Mouse (Mus musculus) cerebellum, postnatal 25 days (tissue): Measurements from ENCODE around the gene Zfp239.
A peak's percentile ranks its signal among the peaks of the same experiment; 100 is the strongest.
"Not testable (repeated sequence)": the region's sequence is repeated elsewhere in the genome, so short reads cannot be mapped to it uniquely, and the experiment has no call there.

Experiments
- DNase-seq, 2 experiments: peaks; one replicate each; pipeline ENCODE4 v3.0.0; 2021; ENCODE audit warnings: mixed read lengths in 2 of 2

The Zfp239 gene

DNA sequence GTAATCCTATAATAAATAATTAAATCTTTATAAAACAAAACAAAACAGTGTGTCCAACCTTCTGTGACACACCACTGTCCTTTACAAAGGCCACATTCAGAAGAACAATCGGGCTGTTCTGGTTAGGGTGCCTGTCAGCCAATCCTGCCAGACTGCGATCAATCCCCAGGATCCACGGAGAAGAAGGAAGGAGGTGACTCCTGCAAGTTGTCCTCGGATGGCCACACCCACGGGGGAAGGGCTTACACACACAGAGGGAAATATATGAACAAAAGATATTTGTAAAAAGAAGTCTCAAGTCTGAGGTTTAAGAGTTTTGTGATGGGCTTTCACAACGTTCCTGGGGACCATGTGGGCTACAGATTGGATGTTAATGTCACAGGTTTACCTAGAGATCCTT is at the start of gene Zfp239:
Zfp239 (plus strand) TSS at position 253 of the 400 bp plus-strand sequence.
- DNase-seq, result no peak

DNA sequence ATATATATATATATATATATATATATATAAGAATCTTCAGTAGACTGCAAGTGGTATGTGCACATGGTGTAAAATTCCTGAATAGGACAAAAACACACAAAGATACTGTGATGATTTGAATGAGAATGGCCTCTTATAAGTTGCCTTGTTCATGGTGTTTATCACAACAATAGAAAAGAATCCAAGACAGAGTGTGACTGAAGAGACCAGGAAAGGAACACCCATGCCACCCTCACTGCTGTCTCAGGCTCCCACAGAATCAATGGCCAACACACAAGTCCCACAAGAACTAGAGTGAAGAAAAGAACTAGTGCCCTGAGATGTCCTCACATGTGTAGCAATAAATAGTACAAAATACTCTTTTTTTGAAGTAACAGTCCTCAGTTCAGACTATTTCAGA is 47.2 kb upstream of the Zfp239 start:
- no peak for DNase-seq

GRCm38 (mm10) chr6:117817108-117817541 is 44.8 kb upstream of the Zfp239 start:
- no peak for DNase-seq

GRCm38 (mm10) chr6:117820327-117820726 is 41.6 kb upstream of the Zfp239 start:
- no peak for DNase-seq

GRCm38 (mm10) chr6:117825369-117825768 is 36.5 kb upstream of the Zfp239 start:
- peak; percentile 69 to 84 for DNase-seq

- peak; percentile 62 to 74 for DNase-seq
Observed at GRCm38 (mm10) chr6:117828273-117828672, 33.6 kb upstream of the Zfp239 start.

- peak; percentile 94 to 97 for DNase-seq
Observed at GRCm38 (mm10) chr6:117840686-117841510, 21.0 kb upstream of the Zfp239 start, which contains the start of gene Zfp637. TSS of gene Zfp637 (plus strand) at chr6:117841180.

- no peak for DNase-seq
Observed at GRCm38 (mm10) chr6:117841511-117841955, 20.4 kb upstream of the Zfp239 start.

GRCm38 (mm10) chr6:117844597-117844996 is 17.3 kb upstream of the Zfp239 start:
- DNase-seq, result no peak

- DNase-seq, result not testable (repeated sequence)
Observed at GRCm38 (mm10) chr6:117846671-117847070, 15.2 kb upstream of the Zfp239 start.

- no peak for DNase-seq
Observed at GRCm38 (mm10) chr6:117847772-117848171, 14.1 kb upstream of the Zfp239 start.

GRCm38 (mm10) chr6:117848577-117848976 is 13.3 kb upstream of the Zfp239 start:
- no peak for DNase-seq

GRCm38 (mm10) chr6:117851747-117852146 is 10.2 kb upstream of the Zfp239 start:
- DNase-seq, result no peak

DNA sequence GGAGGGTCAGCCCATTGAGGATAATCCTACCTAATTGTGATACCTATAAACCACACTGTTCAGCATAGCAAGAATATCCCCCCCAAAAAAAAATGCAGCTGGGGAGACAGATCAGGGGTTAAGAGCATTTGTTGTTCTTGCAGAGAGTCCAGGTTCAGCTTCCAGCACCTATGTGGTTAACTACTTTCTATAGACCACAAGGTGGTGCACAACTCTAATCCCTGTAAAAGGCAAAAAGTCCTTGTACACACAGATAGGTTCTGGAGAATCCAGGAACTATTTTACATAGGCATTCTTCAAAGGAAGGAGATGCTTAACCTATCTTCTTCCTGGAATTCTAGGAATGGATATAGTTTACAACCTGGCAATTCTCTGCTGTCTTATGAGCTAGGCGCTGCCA is 3.9 kb upstream of the Zfp239 start:
- DNase-seq, result no peak

- DNase-seq, result no peak
Observed at GRCm38 (mm10) chr6:117862465-117862864, 565 bp downstream of the Zfp239 start.

DNA sequence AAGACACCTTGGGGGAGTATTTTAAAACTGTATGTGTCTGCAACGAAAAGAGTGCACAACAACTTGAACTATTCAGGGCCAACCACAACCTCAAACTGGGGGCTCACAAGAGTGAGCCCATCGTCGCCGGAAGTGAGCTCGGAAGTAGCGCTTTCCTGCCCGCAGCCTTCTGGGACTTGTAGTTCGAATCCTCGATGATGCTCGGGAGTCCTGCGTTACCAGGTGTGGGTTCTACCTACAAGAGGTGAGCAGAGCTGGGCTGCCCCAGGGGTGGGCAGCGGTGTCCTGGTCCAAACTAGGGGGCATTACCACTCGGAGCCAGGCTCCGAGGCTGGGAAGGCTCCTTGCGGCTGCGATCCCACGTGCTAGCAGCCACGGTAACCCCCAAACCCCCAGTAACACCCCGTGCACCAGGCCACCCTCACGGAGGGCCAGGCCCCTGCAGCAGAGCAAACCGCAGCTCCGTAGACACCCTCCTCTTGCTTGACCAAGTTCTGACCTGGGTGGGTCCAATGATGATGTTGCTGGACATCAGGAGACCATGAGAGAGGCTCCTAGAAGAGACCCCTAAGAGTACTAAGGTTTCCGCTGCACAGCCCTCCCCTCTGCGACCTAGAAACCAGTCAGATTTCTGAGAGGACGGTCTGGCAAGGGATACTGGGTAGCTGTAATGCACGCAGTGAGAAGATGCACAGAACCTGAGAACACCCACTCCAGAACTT is 1.2 kb downstream of the Zfp239 start:
- peak; percentile 74 to 85 for DNase-seq

- DNase-seq, result no peak
Observed at GRCm38 (mm10) chr6:117863751-117864150, 1.9 kb downstream of the Zfp239 start.

DNA sequence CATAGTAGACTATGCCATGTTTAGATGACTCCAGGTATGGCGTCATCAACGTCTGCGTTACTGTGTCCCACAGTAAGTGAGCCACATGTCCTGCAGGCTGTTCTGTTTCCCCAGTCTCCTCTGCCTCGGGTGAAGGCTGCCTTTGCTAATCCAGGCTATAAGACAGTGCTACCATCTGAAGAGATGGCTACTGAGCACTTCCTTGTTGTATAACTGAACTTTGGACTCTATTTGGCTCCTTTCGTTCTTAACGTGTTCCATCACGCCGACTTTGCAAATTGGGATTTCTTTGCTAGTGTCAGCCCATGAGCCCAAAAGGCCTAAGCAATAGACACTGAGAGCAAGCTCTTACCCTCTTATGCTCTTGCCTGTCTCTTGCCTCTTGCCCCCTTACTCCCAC is 6.3 kb downstream of the Zfp239 start:
- no peak for DNase-seq

GRCm38 (mm10) chr6:117871034-117871433 is 9.1 kb downstream of the Zfp239 start:
- no peak for DNase-seq

- not testable (repeated sequence) for DNase-seq
Observed at GRCm38 (mm10) chr6:117873450-117873849, 11.6 kb downstream of the Zfp239 start.

DNA sequence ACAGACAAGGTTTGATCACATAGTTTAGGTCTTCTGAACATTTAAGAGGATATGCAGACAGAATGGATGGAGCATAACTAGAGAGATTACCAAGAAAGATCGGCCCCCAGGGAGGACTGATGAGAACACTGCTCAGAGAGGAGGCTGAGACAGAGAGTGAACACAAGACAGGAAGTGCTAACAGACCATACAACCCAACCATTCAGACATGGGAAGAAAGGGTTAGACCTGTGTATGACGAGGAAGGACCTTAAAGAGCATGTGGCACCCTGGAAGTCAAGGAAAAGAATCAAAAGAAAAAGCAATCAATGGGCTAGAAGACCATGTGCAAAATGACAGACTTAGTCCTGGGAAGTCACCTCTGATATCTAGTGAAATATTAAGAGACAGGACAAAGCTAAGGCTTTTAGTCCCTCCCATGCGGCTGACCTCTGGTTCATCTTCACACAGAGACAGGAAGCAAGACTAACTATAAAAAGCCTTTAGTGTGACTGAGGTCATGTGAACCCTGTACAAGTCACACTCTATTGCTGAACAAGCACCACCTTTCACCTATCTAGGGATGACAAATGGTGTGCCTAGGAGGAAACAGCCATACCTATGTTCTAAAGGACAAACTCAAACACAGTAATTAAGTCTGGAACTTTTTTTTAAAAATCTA is 12.9 kb downstream of the Zfp239 start:
- no peak for DNase-seq

DNA sequence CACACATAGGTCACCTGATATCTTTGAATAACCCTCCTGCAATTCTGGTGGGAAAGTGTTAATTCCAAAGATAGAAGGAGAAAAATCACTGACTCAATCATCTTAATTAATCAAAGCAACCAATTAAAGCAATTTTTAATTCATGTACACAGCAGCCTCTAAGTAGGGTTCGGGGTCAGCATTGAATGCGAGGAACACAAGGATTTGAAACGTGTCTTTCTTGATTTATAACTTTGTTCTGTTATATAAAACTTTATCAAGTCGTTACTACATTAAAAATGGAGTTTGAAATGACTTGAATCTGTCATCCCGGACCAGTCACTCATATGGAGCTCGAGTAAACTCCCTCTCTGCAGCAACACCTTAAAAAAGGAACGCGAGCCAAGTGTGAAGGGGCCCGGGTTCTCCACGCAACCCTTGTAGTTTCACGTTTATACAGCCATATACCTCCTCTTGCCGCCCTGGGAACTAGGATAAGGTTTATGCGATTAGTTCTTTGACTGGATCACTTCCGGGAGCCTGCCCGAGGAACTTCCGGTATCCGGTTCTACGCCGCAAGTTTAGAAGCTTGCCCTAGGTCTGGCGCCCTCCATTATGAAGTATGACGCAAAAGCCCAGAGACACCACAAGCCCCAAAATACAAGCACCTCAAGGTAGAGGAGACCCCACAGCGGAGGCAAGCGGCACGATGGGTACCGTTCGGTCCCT is 17.0 kb downstream of the Zfp239 start:
- peak in 1 of 2 experiments; percentile 88 for DNase-seq
